Mouse (Mus musculus) testis, adult 2 months (tissue): ENCODE results near the gene Ezh1.

Source experiments
- CTCF ChIP-seq: fragments of 200-500 bp; IDR thresholded peaks from 2 replicates; pipeline ENCODE4 v1.5.1; 2012; ENCODE audit warnings: low read depth, mild to moderate bottlenecking, inconsistent platforms, low read length, moderate library complexity; ENCODE audit not compliant: control insufficient read depth, insufficient read depth, insufficient replicate concordance
- POLR2A ChIP-seq: fragments of 200-500 bp; IDR thresholded peaks from 2 replicates; pipeline ENCODE4 v1.6.1; 2012; ENCODE audit warnings: low read depth, mild to moderate bottlenecking, inconsistent platforms, low read length, moderate library complexity; ENCODE audit not compliant: control insufficient read depth

DNA sequence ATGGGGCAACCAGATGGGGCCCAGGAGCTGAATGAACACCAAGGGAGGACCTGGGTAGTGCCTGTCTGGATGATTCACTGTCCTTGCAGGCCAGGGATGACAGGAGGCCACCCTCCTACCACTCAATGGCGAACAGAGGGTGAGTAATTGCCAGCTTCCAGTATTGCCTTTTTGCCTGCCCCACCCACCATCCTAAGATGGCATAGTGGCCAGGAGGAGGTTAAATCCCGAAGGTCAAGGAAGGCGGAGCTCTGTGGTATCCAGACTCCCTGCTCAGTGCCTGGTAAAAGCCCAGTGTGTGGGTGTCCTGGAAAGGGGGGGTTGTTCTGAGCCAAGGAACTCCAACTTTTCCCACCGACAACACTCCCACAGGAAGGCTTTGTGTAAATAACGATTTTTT lies 64.0 kb downstream of the Ezh1 start:
- no peak for TF ChIP-seq CTCF
- no peak for TF ChIP-seq POLR2A
